Mouse (Mus musculus): ENCODE results near the gene Ptges. TPM values are rescaled to one million over a fixed set of nuclear protein-coding genes. Genes with fewer than 3 reads are reported as not detected.

Gene Ptges
- polyA plus RNA-seq, 1 experiment from 2014 or later, result 15.8 TPM

GRCm38 (mm10) chr2:30845152-30846070 lies 84.3 kb downstream of the Ptges start:
- Histone ChIP-seq H3K9ac (peak overlapping the region; percentile 98), H3K36me3 (no peaks in the 10 kb centered on the region), H3K27me3 (peaks cover 5% of the 10 kb centered on the region), H3K4me3 (peak overlapping the region; percentile 79), H3K9me3 (no peaks in the 10 kb centered on the region), H3K27ac (peak overlapping the region; percentile 92), H3K4me2 (peak overlapping the region; percentile 82), H3K4me1 (peaks cover 67% of the 10 kb centered on the region)
- peak; percentile 27; the same call in 1 of the 2 replicates for ATAC-seq (ENCODE audit: insufficient number of reproducible peaks, insufficient read depth, low FRiP score, low TSS enrichment, low read depth)
- WGBS, result under 1% methylated on average over 79 of the region's 80 CpGs

GRCm38 (mm10) chr2:30842615-30843014 lies 87.0 kb downstream of the Ptges start:
- Histone ChIP-seq H3K27ac (peak overlapping the region; percentile 73), H3K27me3 (peaks cover 5% of the 10 kb centered on the region), H3K4me3 (no peak overlapping the region), H3K4me2 (no peak overlapping the region), H3K36me3 (no peaks in the 10 kb centered on the region), H3K9ac (no peak overlapping the region), H3K9me3 (no peaks in the 10 kb centered on the region), H3K4me1 (peaks cover 52% of the 10 kb centered on the region)
- 44% methylated on average over 10 of the region's 10 CpGs for WGBS
- no peak for ATAC-seq (ENCODE audit: insufficient number of reproducible peaks, insufficient read depth, low FRiP score, low TSS enrichment, low read depth)

Other genes starting within 250 kb of the Ptges start
- 2.8 and 2.9 TPM in 2 replicates for gene 1700001O22Rik, start 126.2 kb downstream of the Ptges start, polyA plus RNA-seq (2015; fragmentation: Nextera tagmentation; extraction: Ambion mirVana)
- gene Ntmt1, start 122.0 kb downstream of the Ptges start, polyA plus RNA-seq (2015; fragmentation: Nextera tagmentation; extraction: Ambion mirVana), result 94.9 and 105 TPM in 2 replicates
- gene Asb6, start 99.5 kb downstream of the Ptges start, polyA plus RNA-seq (2015; fragmentation: Nextera tagmentation; extraction: Ambion mirVana), result 39.5 and 47.3 TPM in 2 replicates
- gene Prrx2, start 94.9 kb downstream of the Ptges start, polyA plus RNA-seq (2015; fragmentation: Nextera tagmentation; extraction: Ambion mirVana), result 103 and 107 TPM in 2 replicates
- gene Tor1b, start 23.1 kb upstream of the Ptges start, polyA plus RNA-seq (2015; fragmentation: Nextera tagmentation; extraction: Ambion mirVana), result 37.2 and 37.6 TPM in 2 replicates
- 80.0 and 85.2 TPM in 2 replicates for gene Tor1a, start 38.1 kb upstream of the Ptges start, polyA plus RNA-seq (2015; fragmentation: Nextera tagmentation; extraction: Ambion mirVana)
- gene BC005624, start 52.3 kb upstream of the Ptges start, polyA plus RNA-seq (2015; fragmentation: Nextera tagmentation; extraction: Ambion mirVana), result 64.2 and 70.1 TPM in 2 replicates
- 23.5 and 25.6 TPM in 2 replicates for gene Usp20, start 52.4 kb upstream of the Ptges start, polyA plus RNA-seq (2015; fragmentation: Nextera tagmentation; extraction: Ambion mirVana)
- gene Fnbp1, start 212.1 kb upstream of the Ptges start, polyA plus RNA-seq (2015; fragmentation: Nextera tagmentation; extraction: Ambion mirVana), result 29.4 and 33.0 TPM in 2 replicates
- 39.8 and 42.8 TPM in 2 replicates for gene Gpr107, start 222.5 kb upstream of the Ptges start, polyA plus RNA-seq (2015; fragmentation: Nextera tagmentation; extraction: Ambion mirVana)